Mouse (Mus musculus): ENCODE data around the gene 3110040M04Rik. TPM values are rescaled to one million over a fixed set of nuclear protein-coding genes. Genes with fewer than 3 reads are reported as not detected.
"Not testable (repeated sequence)": the region's sequence is repeated elsewhere in the genome, so short reads cannot be mapped to it uniquely, and the experiment has no call there.

3110040M04Rik gene
- polyA plus RNA-seq (2015; fragmentation: Nextera tagmentation; extraction: Ambion mirVana): not detected in 2 replicates

DNA sequence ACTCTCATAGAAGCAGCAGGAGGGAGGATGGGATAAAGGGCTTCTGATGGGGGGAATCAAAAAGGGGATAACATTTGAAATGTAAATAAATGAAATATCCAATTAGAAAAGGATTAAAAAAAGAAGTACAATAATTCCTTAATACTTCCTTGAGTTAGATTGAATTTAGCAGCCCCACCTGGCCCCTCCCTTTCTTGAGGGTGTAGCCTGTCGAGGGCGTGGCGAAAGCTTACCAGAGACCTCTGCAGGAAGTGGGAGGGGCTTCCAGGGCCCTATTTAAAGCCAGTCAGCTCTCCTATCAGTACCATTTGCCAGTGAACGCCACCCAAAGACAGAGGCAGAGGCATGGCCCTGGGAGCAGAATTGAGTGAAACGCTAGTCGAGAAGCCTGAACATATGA lies at the start of gene 3110040M04Rik:
3110040M04Rik (plus strand) TSS at position 304 of the 400 bp plus-strand sequence.
- not testable (repeated sequence) for H3K27ac ChIP-seq (replicated peaks); H3K9me3 ChIP-seq (replicated peaks); H3K36me3 ChIP-seq; H3K4me2 ChIP-seq; H3K27me3 ChIP-seq (replicated peaks); ATAC-seq (ENCODE audit: low FRiP score); H3K9ac ChIP-seq (replicated peaks); H3K4me3 ChIP-seq (replicated peaks); H3K4me1 ChIP-seq
- WGBS: no CpG with 5 or more reads among the region's 6 CpGs

DNA sequence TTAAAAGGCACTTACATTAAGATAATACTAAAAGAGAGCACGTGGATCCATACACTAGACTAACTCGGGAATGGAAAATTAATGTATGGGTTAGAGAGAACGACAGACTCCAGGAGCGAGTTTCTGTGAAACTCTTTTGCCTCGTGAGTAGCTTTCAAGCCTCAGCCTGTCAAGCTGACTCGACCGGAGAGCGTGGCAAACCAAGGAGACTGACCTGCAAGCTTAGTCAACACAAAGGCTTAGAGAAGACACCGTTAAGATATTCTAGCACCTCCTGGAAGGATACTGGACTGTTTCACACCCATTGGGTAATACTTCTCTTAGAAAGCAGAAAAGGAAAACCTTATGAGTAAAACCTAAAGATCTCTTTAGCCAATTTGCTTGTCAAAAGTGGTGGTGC lies 49.8 kb upstream of the 3110040M04Rik start:
- H3K27me3 ChIP-seq (replicated peaks); H3K9me3 ChIP-seq (replicated peaks); H3K4me1 ChIP-seq; H3K9ac ChIP-seq (replicated peaks); ATAC-seq (ENCODE audit: low FRiP score); H3K27ac ChIP-seq (replicated peaks); H3K36me3 ChIP-seq; H3K4me3 ChIP-seq (replicated peaks); H3K4me2 ChIP-seq: not testable (repeated sequence)
- 94% methylated on average over 9 of the region's 9 CpGs for WGBS

GRCm38 (mm10) chr1:151156129-151156528 lies 47.8 kb upstream of the 3110040M04Rik start:
- Histone ChIP-seq H3K36me3 (no peaks in the 10 kb centered on the region), H3K9me3 (replicated peaks) (no peaks in the 10 kb centered on the region), H3K4me1 (0 out of 2 replicates have a peak, but pooled peaks cover 4% of the 10 kb centered on the region), H3K4me2 (no peak overlapping the region), H3K27ac (replicated peaks) (no peak overlapping the region), H3K27me3 (replicated peaks) (no peaks in the 10 kb centered on the region), H3K4me3 (replicated peaks) (no peak overlapping the region), H3K9ac (replicated peaks) (no peak overlapping the region)
- no peak for ATAC-seq (ENCODE audit: low FRiP score)
- 96% methylated on average over 3 of the region's 3 CpGs for WGBS

DNA sequence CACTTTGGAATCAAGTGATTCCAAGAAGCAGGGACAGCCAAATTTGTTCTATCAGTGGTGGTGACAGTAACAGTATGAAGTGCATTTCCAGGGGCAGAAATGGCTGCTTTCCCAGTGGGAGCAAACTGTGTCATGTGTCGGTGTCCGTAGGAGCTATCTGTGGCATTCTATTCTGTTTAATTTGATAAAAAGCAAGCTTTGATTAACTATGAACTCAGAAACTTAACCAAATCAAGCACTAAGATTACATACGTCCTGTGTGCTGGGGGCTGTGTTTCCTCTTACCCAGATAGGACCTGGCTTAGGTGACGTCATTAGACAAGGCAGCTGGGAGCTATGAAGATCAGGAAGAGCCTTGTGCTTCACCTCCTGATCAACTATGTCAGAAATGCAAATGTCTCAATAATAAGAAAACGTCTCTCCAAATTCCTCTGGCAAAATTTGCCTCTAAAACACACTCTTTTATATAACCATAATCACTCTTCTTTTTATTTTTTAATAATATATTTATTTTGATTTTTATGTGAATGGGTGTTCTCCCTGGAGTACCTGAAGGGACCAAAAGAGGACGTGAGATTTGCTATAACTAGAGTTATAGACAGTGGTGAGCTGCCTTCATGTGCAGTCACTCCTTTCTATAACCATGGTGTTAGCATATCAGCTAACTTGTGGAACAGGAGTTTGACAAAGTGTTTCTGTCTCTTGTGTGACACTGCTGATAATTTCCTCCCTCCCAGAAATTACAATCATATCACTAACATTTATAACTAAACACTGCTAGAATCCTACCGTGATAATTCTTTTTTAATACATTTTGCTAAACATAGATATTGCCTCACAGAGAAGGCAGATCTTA lies 46.9 kb upstream of the 3110040M04Rik start:
- Histone ChIP-seq H3K4me2 (no peak overlapping the region), H3K27ac (replicated peaks) (no peak overlapping the region), H3K9ac (replicated peaks) (no peak overlapping the region), H3K9me3 (replicated peaks) (no peaks in the 10 kb centered on the region), H3K4me3 (replicated peaks) (no peak overlapping the region), H3K4me1 (0 out of 2 replicates have a peak, but pooled peaks cover 4% of the 10 kb centered on the region), H3K27me3 (replicated peaks) (no peaks in the 10 kb centered on the region), H3K36me3 (no peaks in the 10 kb centered on the region)
- no peak for ATAC-seq (ENCODE audit: low FRiP score)
- 79% methylated on average over 7 of the region's 7 CpGs for WGBS

DNA sequence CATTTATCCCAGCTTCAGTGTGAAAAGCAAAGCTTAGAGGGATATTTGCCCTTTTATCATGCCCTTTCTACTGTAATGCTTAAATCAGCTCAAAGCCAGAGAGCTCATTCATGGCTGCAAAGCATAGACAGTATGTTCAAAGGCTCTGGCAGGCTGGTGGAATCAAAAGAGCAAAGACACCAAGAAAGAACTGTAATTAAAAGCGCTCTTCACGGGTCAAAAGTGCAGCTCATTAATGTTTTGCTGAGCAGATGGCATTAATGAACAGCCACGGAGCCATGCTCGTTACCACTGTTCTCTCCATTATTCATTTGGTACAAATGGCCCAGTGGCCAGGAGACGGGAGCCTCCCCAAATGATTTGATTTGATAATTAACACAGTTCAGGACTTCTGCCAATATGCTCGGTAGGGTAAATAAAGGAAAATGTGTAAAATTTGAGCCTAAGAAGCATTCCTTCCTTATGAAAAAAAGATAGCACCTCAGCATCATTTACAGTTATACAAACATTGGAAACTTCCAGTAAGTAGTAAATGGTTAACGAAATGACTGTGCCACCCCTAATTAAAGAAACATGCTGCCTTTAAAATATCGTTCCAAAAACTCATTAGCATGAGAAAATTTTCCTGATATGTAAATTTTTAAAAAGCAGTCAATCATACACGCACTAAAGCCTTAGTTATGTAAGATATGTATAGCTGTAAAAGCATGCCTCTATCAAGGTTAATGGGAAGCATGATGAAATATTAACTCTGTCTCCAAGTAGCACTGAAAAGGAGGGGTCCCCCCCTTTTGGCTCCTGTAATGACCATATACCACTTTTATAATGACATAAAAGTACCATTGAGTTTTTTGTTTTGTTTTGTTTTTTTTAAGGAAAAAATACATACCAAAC lies 45.7 kb upstream of the 3110040M04Rik start:
- H3K4me2 ChIP-seq: no peak overlapping the region
- H3K9ac ChIP-seq (replicated peaks): no peak overlapping the region
- H3K27ac ChIP-seq (replicated peaks): no peak overlapping the region
- no peak for ATAC-seq (ENCODE audit: low FRiP score)
- 30% methylated on average over 9 of the region's 9 CpGs for WGBS
- no peaks in the 10 kb centered on the region for H3K9me3 ChIP-seq (replicated peaks)
- no peaks in the 10 kb centered on the region for H3K36me3 ChIP-seq
- no peak overlapping the region for H3K4me3 ChIP-seq (replicated peaks)
- no peaks in the 10 kb centered on the region for H3K27me3 ChIP-seq (replicated peaks)
- H3K4me1 ChIP-seq: 0 out of 2 replicates have a peak, but pooled peaks cover 4% of the 10 kb centered on the region

GRCm38 (mm10) chr1:151158857-151159510 lies 44.9 kb upstream of the 3110040M04Rik start:
- no peak overlapping the region for H3K9ac ChIP-seq (replicated peaks)
- no peak overlapping the region for H3K27ac ChIP-seq (replicated peaks)
- H3K4me2 ChIP-seq: no peak overlapping the region
- ATAC-seq (ENCODE audit: low FRiP score): no peak
- H3K4me1 ChIP-seq: 0 out of 2 replicates have a peak, but pooled peaks cover 4% of the 10 kb centered on the region
- 90% methylated on average over 2 of the region's 2 CpGs for WGBS
- no peaks in the 10 kb centered on the region for H3K27me3 ChIP-seq (replicated peaks)
- H3K4me3 ChIP-seq (replicated peaks): no peak overlapping the region
- no peaks in the 10 kb centered on the region for H3K9me3 ChIP-seq (replicated peaks)
- H3K36me3 ChIP-seq: no peaks in the 10 kb centered on the region

DNA sequence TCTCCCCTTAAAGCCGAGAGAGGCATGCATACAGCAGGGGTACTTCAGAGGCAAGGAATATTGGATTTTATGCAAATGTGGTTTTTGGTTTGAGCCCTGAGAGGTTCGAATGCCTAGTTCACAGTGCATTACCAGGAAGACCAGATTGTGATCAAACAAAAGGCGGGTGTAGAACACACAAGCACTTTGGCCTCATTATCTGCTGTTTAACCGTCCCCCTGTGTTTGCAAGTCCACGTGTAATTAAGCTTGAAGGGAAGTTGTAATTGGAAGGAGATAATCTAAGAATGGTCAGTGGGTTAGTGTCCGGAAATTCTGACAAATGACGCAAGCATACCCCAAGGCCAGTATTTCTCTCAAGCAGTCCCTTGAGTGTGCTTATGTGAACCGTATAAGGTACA lies 37.9 kb upstream of the 3110040M04Rik start:
- Histone ChIP-seq H3K4me2 (no peak overlapping the region), H3K9ac (replicated peaks) (no peak overlapping the region), H3K27me3 (replicated peaks) (no peaks in the 10 kb centered on the region), H3K4me1 (peaks cover 11% of the 10 kb centered on the region; the same call in 1 of the 2 replicates), H3K9me3 (replicated peaks) (no peaks in the 10 kb centered on the region), H3K4me3 (replicated peaks) (no peak overlapping the region), H3K36me3 (no peaks in the 10 kb centered on the region), H3K27ac (replicated peaks) (no peak overlapping the region)
- 20% methylated on average over 8 of the region's 8 CpGs for WGBS
- ATAC-seq (ENCODE audit: low FRiP score): no peak

DNA sequence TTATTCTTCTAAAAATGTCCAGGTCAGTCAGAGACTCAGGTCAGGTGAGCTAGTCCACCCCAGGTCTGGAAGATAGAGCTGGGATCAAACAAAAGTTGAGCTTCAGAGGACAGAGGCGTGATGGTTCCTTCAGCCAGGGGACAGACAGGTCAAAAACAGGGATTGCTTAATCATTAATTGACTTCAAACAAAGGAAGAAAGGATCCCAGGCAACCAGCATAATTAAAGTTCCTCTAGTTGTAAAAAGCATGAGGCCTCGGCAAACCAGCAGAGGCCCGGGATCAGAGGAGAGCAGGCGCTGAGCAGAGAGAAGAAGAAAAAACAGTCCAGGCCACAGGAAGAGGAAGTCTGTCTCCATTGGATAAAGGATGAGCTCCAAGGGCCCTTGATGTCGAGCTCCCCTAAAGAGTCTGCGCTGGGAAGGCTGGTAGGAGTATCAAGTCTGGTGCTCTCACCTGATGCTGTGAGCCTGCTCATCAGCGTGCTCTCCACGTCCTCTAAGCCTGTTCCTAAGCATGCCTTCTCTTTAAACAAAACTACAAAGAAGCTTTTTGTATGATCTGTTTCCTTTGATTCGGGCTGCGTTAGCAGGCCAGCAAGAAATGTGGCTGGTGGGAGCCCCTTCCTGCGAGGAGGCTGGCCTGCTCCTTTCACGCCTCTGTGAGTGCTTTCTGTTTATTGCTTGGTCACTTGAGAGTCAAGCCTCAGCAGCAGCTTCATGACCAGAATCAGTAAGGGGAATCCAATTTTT lies 36.4 kb upstream of the 3110040M04Rik start:
- no peak overlapping the region for H3K9ac ChIP-seq (replicated peaks)
- peaks cover 11% of the 10 kb centered on the region; the same call in 1 of the 2 replicates for H3K4me1 ChIP-seq
- ATAC-seq (ENCODE audit: low FRiP score): peak; percentile 55; the same call in 1 of the 2 replicates
- no peaks in the 10 kb centered on the region for H3K36me3 ChIP-seq
- no peak overlapping the region for H3K4me3 ChIP-seq (replicated peaks)
- peak overlapping the region; percentile 28 for H3K4me2 ChIP-seq
- no peaks in the 10 kb centered on the region for H3K9me3 ChIP-seq (replicated peaks)
- peak overlapping the region; percentile 69; the same call in 1 of the 2 replicates for H3K27ac ChIP-seq (replicated peaks)
- H3K27me3 ChIP-seq (replicated peaks): no peaks in the 10 kb centered on the region
- 12% methylated on average over 12 of the region's 12 CpGs for WGBS

DNA sequence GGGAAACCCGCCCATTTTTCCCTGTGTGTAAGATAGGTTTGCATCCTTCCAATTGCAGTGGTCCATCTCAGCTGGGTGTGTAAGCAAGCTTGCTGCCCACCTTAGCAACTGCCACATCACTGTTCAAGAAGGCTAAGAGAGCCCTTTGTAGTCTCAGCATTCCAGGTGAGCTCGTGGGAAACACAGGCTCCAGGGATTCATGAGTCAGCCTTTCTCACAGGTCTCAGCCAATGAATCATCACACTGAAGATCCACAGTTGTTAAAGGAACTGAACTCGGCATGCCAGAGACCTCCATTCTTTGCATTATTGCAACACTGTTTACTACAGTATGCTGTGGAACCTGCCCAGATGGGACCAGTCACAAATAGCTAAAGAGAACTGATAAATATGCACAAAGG lies 35.3 kb upstream of the 3110040M04Rik start:
- H3K4me2 ChIP-seq: no peak overlapping the region
- no peak overlapping the region for H3K4me3 ChIP-seq (replicated peaks)
- WGBS: 65% methylated on average over 3 of the region's 3 CpGs
- no peak overlapping the region for H3K27ac ChIP-seq (replicated peaks)
- no peak overlapping the region for H3K9ac ChIP-seq (replicated peaks)
- H3K4me1 ChIP-seq: peaks cover 11% of the 10 kb centered on the region; the same call in 1 of the 2 replicates
- H3K27me3 ChIP-seq (replicated peaks): no peaks in the 10 kb centered on the region
- no peak for ATAC-seq (ENCODE audit: low FRiP score)
- H3K36me3 ChIP-seq: no peaks in the 10 kb centered on the region
- H3K9me3 ChIP-seq (replicated peaks): no peaks in the 10 kb centered on the region

- 63% methylated on average over 2 of the region's 2 CpGs for WGBS
- no peaks in the 10 kb centered on the region for H3K27me3 ChIP-seq (replicated peaks)
- no peaks in the 10 kb centered on the region for H3K9me3 ChIP-seq (replicated peaks)
- H3K4me2 ChIP-seq: no peak overlapping the region
- H3K4me3 ChIP-seq (replicated peaks): no peak overlapping the region
- H3K27ac ChIP-seq (replicated peaks): no peak overlapping the region
- H3K36me3 ChIP-seq: no peaks in the 10 kb centered on the region
- H3K4me1 ChIP-seq: peaks cover 8% of the 10 kb centered on the region; the same call in 1 of the 2 replicates
- ATAC-seq (ENCODE audit: low FRiP score): no peak
- no peak overlapping the region for H3K9ac ChIP-seq (replicated peaks)
These were observed 32.1 kb upstream of the 3110040M04Rik start for GRCm38 (mm10) chr1:151171572-151172461.
